Mouse (Mus musculus) gastrocnemius, adult 18-20 months (tissue): ENCODE results near the gene Rapgef2. TPM values are rescaled to one million over a fixed set of nuclear protein-coding genes. Genes with fewer than 3 reads are reported as not detected.
"Not testable (repeated sequence)": the region's sequence is repeated elsewhere in the genome, so short reads cannot be mapped to it uniquely, and the experiment has no call there.

ENCODE experiments used
- DNase-seq: peaks from one replicate; pipeline ENCODE4 v3.0.0; 2021; ENCODE audit warnings: low spot score
- total RNA-seq, 2 experiments: library from RNA; stranded (reverse); gene quantifications; 2 replicates each; pipeline ENCODE4 v1.2.3; 2021

Gene Rapgef2
- total RNA-seq, 2 experiments from 2014 or later: 15.8 to 16.7 TPM

- no peak for DNase-seq
These were observed 184.6 kb downstream of the Rapgef2 start for GRCm38 (mm10) chr3:79101737-79102136.

- DNase-seq: no peak
These were observed 185.5 kb downstream of the Rapgef2 start for GRCm38 (mm10) chr3:79100831-79101230.

- no peak for DNase-seq
These were observed 197.2 kb downstream of the Rapgef2 start for GRCm38 (mm10) chr3:79089091-79089490.

- DNase-seq: no peak
These were observed 197.9 kb downstream of the Rapgef2 start for GRCm38 (mm10) chr3:79088461-79088860.

- no peak for DNase-seq
These were observed 200.0 kb downstream of the Rapgef2 start for GRCm38 (mm10) chr3:79086282-79086681.

- no peak for DNase-seq
These were observed 202.4 kb downstream of the Rapgef2 start for GRCm38 (mm10) chr3:79083881-79084280.

GRCm38 (mm10) chr3:79083030-79083429, 203.3 kb downstream of the Rapgef2 start:
- DNase-seq: no peak

GRCm38 (mm10) chr3:79079076-79079475, 207.2 kb downstream of the Rapgef2 start:
- DNase-seq: no peak

- DNase-seq: no peak
These were observed 211.3 kb downstream of the Rapgef2 start for GRCm38 (mm10) chr3:79074970-79075369.

GRCm38 (mm10) chr3:79073541-79074244, 212.6 kb downstream of the Rapgef2 start:
- DNase-seq: no peak

- DNase-seq: peak; percentile 9
These were observed 214.8 kb downstream of the Rapgef2 start for GRCm38 (mm10) chr3:79071561-79071960.

- no peak for DNase-seq
These were observed 216.4 kb downstream of the Rapgef2 start for GRCm38 (mm10) chr3:79069891-79070290.

- DNase-seq: no peak
These were observed 217.3 kb downstream of the Rapgef2 start for GRCm38 (mm10) chr3:79068976-79069375.

- no peak for DNase-seq
These were observed 219.8 kb downstream of the Rapgef2 start for GRCm38 (mm10) chr3:79066455-79067055.

- no peak for DNase-seq
These were observed 222.2 kb downstream of the Rapgef2 start for GRCm38 (mm10) chr3:79064096-79064495.

GRCm38 (mm10) chr3:79061426-79061825, 224.9 kb downstream of the Rapgef2 start:
- DNase-seq: no peak

GRCm38 (mm10) chr3:79058491-79058890, 227.8 kb downstream of the Rapgef2 start:
- DNase-seq: not testable (repeated sequence)

- DNase-seq: no peak
These were observed 241.1 kb downstream of the Rapgef2 start for GRCm38 (mm10) chr3:79045251-79045650.

GRCm38 (mm10) chr3:79042973-79043372, 243.3 kb downstream of the Rapgef2 start:
- DNase-seq: no peak

GRCm38 (mm10) chr3:79039666-79040450, 246.5 kb downstream of the Rapgef2 start:
- no peak for DNase-seq

GRCm38 (mm10) chr3:79039008-79039407, 247.3 kb downstream of the Rapgef2 start:
- DNase-seq: no peak

GRCm38 (mm10) chr3:79034457-79034856, 251.9 kb downstream of the Rapgef2 start:
- DNase-seq: no peak
